Mouse (Mus musculus) thymus, adult 2 months (tissue): ENCODE measurements around the gene Wap. TPM values are rescaled to one million over a fixed set of nuclear protein-coding genes. Genes with fewer than 3 reads are reported as not detected.
"Not testable (repeated sequence)": the region's sequence is repeated elsewhere in the genome, so short reads cannot be mapped to it uniquely, and the experiment has no call there.

ENCODE experiments used
- DNase-seq: peaks from one replicate; pipeline ENCODE4 v3.0.0; 2021
- H3K27ac ChIP-seq: fragments of 200-500 bp; 2 replicates; pipeline ENCODE4 v1.5.1; 2012; ENCODE audit warnings: low read length, control low read depth; ENCODE audit not compliant: control insufficient read depth, insufficient read depth
- H3K27me3 ChIP-seq: fragments of 200-500 bp; 2 replicates; pipeline ENCODE4 v1.6.1; 2012; ENCODE audit warnings: mild to moderate bottlenecking, low read length, moderate library complexity, mixed read lengths; ENCODE audit not compliant: control insufficient read depth, insufficient read depth
- H3K36me3 ChIP-seq: fragments of 200-500 bp; 2 replicates; pipeline ENCODE4 v1.6.1; 2012; ENCODE audit warnings: mild to moderate bottlenecking, low read length, moderate library complexity; ENCODE audit not compliant: control insufficient read depth, insufficient read depth
- H3K4me1 ChIP-seq: fragments of 200-500 bp; replicated peaks from 2 replicates; pipeline ENCODE4 v1.6.1; 2012; ENCODE audit warnings: low read length; ENCODE audit not compliant: control insufficient read depth, insufficient read depth
- H3K4me3 ChIP-seq: fragments of 200-500 bp; 2 replicates; pipeline ENCODE4 v1.5.1; 2012; ENCODE audit warnings: mild to moderate bottlenecking, low read length, control low read depth, moderate library complexity; ENCODE audit not compliant: control insufficient read depth, insufficient read depth
- CTCF ChIP-seq: fragments of 200-500 bp; IDR thresholded peaks from 2 replicates; pipeline ENCODE4 v1.5.1; 2012; ENCODE audit warnings: mild to moderate bottlenecking, control low read depth, low read length, moderate library complexity, borderline replicate concordance; ENCODE audit not compliant: control insufficient read depth, poor library complexity, insufficient read depth; ENCODE audit errors: extremely low read depth
- POLR2A ChIP-seq: fragments of 200-500 bp; IDR thresholded peaks from 2 replicates; pipeline ENCODE4 v1.6.1; 2012; ENCODE audit warnings: mild to moderate bottlenecking, low read length, control low read depth, moderate library complexity; ENCODE audit not compliant: control insufficient read depth, poor library complexity, insufficient read depth; ENCODE audit errors: extremely low read depth
- WGBS: fragments of 180-500 bp; shearing (Covaris S2); methylation state at CpG from one replicate; pipeline ENCODE4 v1.1.7; 2018; 5-methylcytosine and 5-hydroxymethylcytosine counted together
- polyA plus RNA-seq: library from polyadenylated mRNA; depleted of rRNA; stranded (reverse); fragments of >200 nt; gene quantifications from 2 replicates; pipeline ENCODE4 v1.2.3, GENCODE M21; 2012

Wap gene
- polyA plus RNA-seq, 1 experiment: 1.2 TPM

- WGBS: 3% methylated on average over 2 of the region's 2 CpGs
These were observed 16.5 kb upstream of the Wap start for GRCm38 (mm10) chr11:6654903-6655302.

DNA sequence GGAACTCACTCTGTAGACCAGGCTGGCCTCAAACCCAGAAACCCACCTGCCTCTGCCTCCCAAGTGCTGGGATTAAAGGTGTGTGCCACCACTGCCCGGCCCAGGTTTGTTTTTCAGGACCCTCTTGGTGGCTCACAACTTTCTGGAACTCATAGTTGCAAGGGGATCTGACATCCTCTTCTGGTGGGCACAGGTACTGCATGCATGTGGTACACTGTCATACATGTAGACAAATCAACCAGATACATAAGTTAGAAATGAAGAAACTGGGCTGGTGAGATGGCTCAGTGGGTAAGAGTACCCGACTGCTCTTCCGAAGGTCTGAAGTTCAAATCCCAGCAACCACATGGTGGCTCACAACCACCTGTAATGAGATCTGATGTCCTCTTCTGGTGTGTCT is 14.5 kb upstream of the Wap start:
- WGBS: 79% methylated on average over 3 of the region's 3 CpGs
- not testable (repeated sequence) for H3K27me3 ChIP-seq, H3K27ac ChIP-seq, H3K4me3 ChIP-seq, H3K4me1 ChIP-seq, H3K36me3 ChIP-seq
- peak; percentile 40 for DNase-seq

More at GRCm38 (mm10) chr11:6654903-6655302, 16.5 kb upstream of the Wap start:
- Histone ChIP-seq H3K27ac (no peak overlapping the region), H3K27me3 (no peaks in the 10 kb centered on the region), H3K36me3 (no peaks in the 10 kb centered on the region), H3K4me3 (no peak overlapping the region), H3K4me1 (peaks cover 7% of the 10 kb centered on the region)
- peak; percentile 83 for DNase-seq
- TF ChIP-seq CTCF (no peak), POLR2A (no peak)

GRCm38 (mm10) chr11:6650519-6650918 is 12.1 kb upstream of the Wap start:
- Histone ChIP-seq H3K36me3 (no peaks in the 10 kb centered on the region), H3K4me3 (no peak overlapping the region), H3K4me1 (peaks cover 7% of the 10 kb centered on the region), H3K27me3 (no peaks in the 10 kb centered on the region), H3K27ac (no peak overlapping the region)
- TF ChIP-seq POLR2A (no peak), CTCF (no peak)
- WGBS: 25% methylated on average over 7 of the region's 7 CpGs
- DNase-seq: peak; percentile 64

GRCm38 (mm10) chr11:6647831-6648724 is 9.6 kb upstream of the Wap start:
- H3K4me1 ChIP-seq: peaks cover 7% of the 10 kb centered on the region
- DNase-seq: no peak
- no peak overlapping the region for H3K4me3 ChIP-seq
- WGBS: 50% methylated on average over 9 of the region's 9 CpGs
- no peaks in the 10 kb centered on the region for H3K36me3 ChIP-seq
- H3K27me3 ChIP-seq: no peaks in the 10 kb centered on the region
- TF ChIP-seq CTCF: no peak
- TF ChIP-seq POLR2A: no peak
- H3K27ac ChIP-seq: no peak overlapping the region

- no peak overlapping the region for H3K27ac ChIP-seq
- no peaks in the 10 kb centered on the region for H3K27me3 ChIP-seq
- TF ChIP-seq CTCF (no peak), POLR2A (no peak)
- WGBS: 96% methylated on average over 6 of the region's 6 CpGs
- no peak overlapping the region for H3K4me3 ChIP-seq
- DNase-seq: no peak
- no peaks in the 10 kb centered on the region for H3K36me3 ChIP-seq
- H3K4me1 ChIP-seq: no peaks in the 10 kb centered on the region
These were observed 6.1 kb upstream of the Wap start for GRCm38 (mm10) chr11:6644566-6644965.

DNA sequence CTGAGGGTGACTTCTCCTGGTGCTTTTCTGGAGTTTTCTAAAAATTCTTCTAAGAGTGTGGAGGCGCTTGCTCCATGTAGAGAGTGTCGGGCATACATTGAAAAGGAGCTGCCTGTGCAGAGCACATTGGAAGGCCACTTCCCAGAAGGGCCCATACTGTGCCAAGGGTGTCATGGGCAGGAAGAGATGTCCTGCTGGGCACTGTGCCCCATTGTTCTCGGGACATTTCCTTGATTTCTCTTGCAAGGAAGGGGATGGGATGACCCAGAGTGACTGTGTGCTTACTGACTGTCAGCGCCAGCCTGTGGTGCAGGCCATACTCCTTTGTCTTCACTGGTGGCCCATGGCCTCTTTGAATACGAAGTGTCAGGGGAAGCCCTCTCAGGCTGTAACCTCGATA is 635 bp upstream of the Wap start:
- DNase-seq: no peak
- WGBS: 74% methylated on average over 6 of the region's 6 CpGs
- Histone ChIP-seq H3K36me3 (no peaks in the 10 kb centered on the region), H3K27me3 (no peaks in the 10 kb centered on the region), H3K27ac (no peak overlapping the region), H3K4me3 (no peak overlapping the region), H3K4me1 (no peaks in the 10 kb centered on the region; the same call in 1 of the 2 replicates)
- TF ChIP-seq POLR2A: no peak
- no peak for TF ChIP-seq CTCF

GRCm38 (mm10) chr11:6636150-6636549 is 2.3 kb downstream of the Wap start:
- peak; percentile 38 for DNase-seq
- no peaks in the 10 kb centered on the region; the same call in 1 of the 2 replicates for H3K4me1 ChIP-seq
- H3K36me3 ChIP-seq: no peaks in the 10 kb centered on the region
- TF ChIP-seq CTCF: 0 out of 2 replicates have a peak, but pooled peaks have one; percentile 21
- no peak for TF ChIP-seq POLR2A
- 79% methylated on average over 8 of the region's 8 CpGs for WGBS
- H3K4me3 ChIP-seq: no peak overlapping the region
- H3K27ac ChIP-seq: no peak overlapping the region
- no peaks in the 10 kb centered on the region for H3K27me3 ChIP-seq
